Mouse (Mus musculus): ENCODE measurements around the gene Nav1.

Nav1 gene

GRCm38 (mm10) chr1:135607019-135607418 is at the start of gene Nav1:
Gene Nav1 (minus strand): TSS chr1:135607295.
- DNase-seq (ENCODE audit: low read depth, low spot score) = no peak

GRCm38 (mm10) chr1:135653909-135654308 is 46.8 kb upstream of the Nav1 start:
- DNase-seq (ENCODE audit: low read depth, low spot score) = no peak

- no peak for DNase-seq (ENCODE audit: low read depth, low spot score)
Measured at GRCm38 (mm10) chr1:135645459-135646195, 38.5 kb upstream of the Nav1 start.

- no peak for DNase-seq (ENCODE audit: low read depth, low spot score)
Measured at GRCm38 (mm10) chr1:135644110-135644509, 37.0 kb upstream of the Nav1 start.

GRCm38 (mm10) chr1:135643691-135644090 is 36.6 kb upstream of the Nav1 start:
- DNase-seq (ENCODE audit: low read depth, low spot score) = no peak

GRCm38 (mm10) chr1:135639853-135640252 is 32.8 kb upstream of the Nav1 start:
- no peak for DNase-seq (ENCODE audit: low read depth, low spot score)

- no peak for DNase-seq (ENCODE audit: low read depth, low spot score)
Measured at GRCm38 (mm10) chr1:135639093-135639492, 32.0 kb upstream of the Nav1 start.

- no peak for DNase-seq (ENCODE audit: low read depth, low spot score)
Measured at GRCm38 (mm10) chr1:135637574-135638008, 30.5 kb upstream of the Nav1 start.

- DNase-seq (ENCODE audit: low read depth, low spot score) = no peak
Measured at GRCm38 (mm10) chr1:135636111-135636511, 29.0 kb upstream of the Nav1 start.

GRCm38 (mm10) chr1:135635323-135636064 is 28.4 kb upstream of the Nav1 start:
- DNase-seq (ENCODE audit: low read depth, low spot score) = no peak

- DNase-seq (ENCODE audit: low read depth, low spot score) = peak; percentile 38
Measured at GRCm38 (mm10) chr1:135634791-135635190, 27.7 kb upstream of the Nav1 start.

GRCm38 (mm10) chr1:135633884-135634283 is 26.8 kb upstream of the Nav1 start:
- DNase-seq (ENCODE audit: low read depth, low spot score) = no peak

GRCm38 (mm10) chr1:135633478-135633877 is 26.4 kb upstream of the Nav1 start:
- no peak for DNase-seq (ENCODE audit: low read depth, low spot score)

- DNase-seq (ENCODE audit: low read depth, low spot score) = no peak
Measured at GRCm38 (mm10) chr1:135632199-135632598, 25.1 kb upstream of the Nav1 start.

GRCm38 (mm10) chr1:135631515-135631914 is 24.4 kb upstream of the Nav1 start:
- DNase-seq (ENCODE audit: low read depth, low spot score) = peak; percentile 80

GRCm38 (mm10) chr1:135629846-135630245 is 22.8 kb upstream of the Nav1 start:
- DNase-seq (ENCODE audit: low read depth, low spot score) = no peak

GRCm38 (mm10) chr1:135626218-135626617 is 19.1 kb upstream of the Nav1 start:
- no peak for DNase-seq (ENCODE audit: low read depth, low spot score)

GRCm38 (mm10) chr1:135625741-135626140 is 18.6 kb upstream of the Nav1 start:
- DNase-seq (ENCODE audit: low read depth, low spot score) = no peak

GRCm38 (mm10) chr1:135624646-135625045 is 17.6 kb upstream of the Nav1 start:
- no peak for DNase-seq (ENCODE audit: low read depth, low spot score)

- DNase-seq (ENCODE audit: low read depth, low spot score) = no peak
Measured at GRCm38 (mm10) chr1:135623136-135623535, 16.0 kb upstream of the Nav1 start.

GRCm38 (mm10) chr1:135621307-135621706 is 14.2 kb upstream of the Nav1 start:
- DNase-seq (ENCODE audit: low read depth, low spot score) = no peak

- DNase-seq (ENCODE audit: low read depth, low spot score) = peak; percentile 14
Measured at GRCm38 (mm10) chr1:135619932-135620391, 12.9 kb upstream of the Nav1 start.

- no peak for DNase-seq (ENCODE audit: low read depth, low spot score)
Measured at GRCm38 (mm10) chr1:135619130-135619529, 12.0 kb upstream of the Nav1 start.
